Mouse (Mus musculus): ENCODE measurements around the gene Atg2a. TPM values are rescaled to one million over a fixed set of nuclear protein-coding genes. Genes with fewer than 3 reads are reported as not detected.

Gene Atg2a
- polyA plus RNA-seq (2016; fragmentation: Nextera tagmentation; extraction: Ambion mirVana) = 13.6 and 14.2 TPM in 2 replicates

GRCm38 (mm10) chr19:6241274-6242107 lies at the start of gene Atg2a:
Atg2a (plus strand) TSS chr19:6241668.
- peak; percentile 91 for ATAC-seq (ENCODE audit: low FRiP score, low read depth)
- H3K4me2 ChIP-seq (replicated peaks) = peak within 1 kb of the TSS; percentile 93
- WGBS = under 1% methylated on average over 54 of the region's 55 CpGs
- peak within 1 kb of the TSS; percentile 94 for H3K9ac ChIP-seq (replicated peaks)
- peaks cover 17% of the 10 kb centered on the region for H3K4me1 ChIP-seq
- H3K27ac ChIP-seq (replicated peaks) = peak within 1 kb of the TSS; percentile 68
- peaks cover 22% of the 10 kb centered on the region for H3K36me3 ChIP-seq
- no peaks in the 10 kb centered on the region for H3K9me3 ChIP-seq
- H3K4me3 ChIP-seq = peak within 1 kb of the TSS; percentile 90
- no peaks in the 10 kb centered on the region for H3K27me3 ChIP-seq

GRCm38 (mm10) chr19:6204265-6204664 lies 37.2 kb upstream of the Atg2a start:
- no peak overlapping the region for H3K9ac ChIP-seq (replicated peaks)
- no peaks in the 10 kb centered on the region for H3K36me3 ChIP-seq
- no peak for ATAC-seq (ENCODE audit: low FRiP score, low read depth)
- no peaks in the 10 kb centered on the region for H3K9me3 ChIP-seq
- H3K4me3 ChIP-seq = no peak overlapping the region
- no peak overlapping the region for H3K27ac ChIP-seq (replicated peaks)
- no peaks in the 10 kb centered on the region for H3K4me1 ChIP-seq
- WGBS = 82% methylated on average over 2 of the region's 2 CpGs
- H3K4me2 ChIP-seq (replicated peaks) = no peak overlapping the region
- H3K27me3 ChIP-seq = no peaks in the 10 kb centered on the region

- WGBS = 80% methylated on average over 5 of the region's 5 CpGs
- ATAC-seq (ENCODE audit: low FRiP score, low read depth) = no peak
Measured at GRCm38 (mm10) chr19:6206716-6207115, 34.8 kb upstream of the Atg2a start.

DNA sequence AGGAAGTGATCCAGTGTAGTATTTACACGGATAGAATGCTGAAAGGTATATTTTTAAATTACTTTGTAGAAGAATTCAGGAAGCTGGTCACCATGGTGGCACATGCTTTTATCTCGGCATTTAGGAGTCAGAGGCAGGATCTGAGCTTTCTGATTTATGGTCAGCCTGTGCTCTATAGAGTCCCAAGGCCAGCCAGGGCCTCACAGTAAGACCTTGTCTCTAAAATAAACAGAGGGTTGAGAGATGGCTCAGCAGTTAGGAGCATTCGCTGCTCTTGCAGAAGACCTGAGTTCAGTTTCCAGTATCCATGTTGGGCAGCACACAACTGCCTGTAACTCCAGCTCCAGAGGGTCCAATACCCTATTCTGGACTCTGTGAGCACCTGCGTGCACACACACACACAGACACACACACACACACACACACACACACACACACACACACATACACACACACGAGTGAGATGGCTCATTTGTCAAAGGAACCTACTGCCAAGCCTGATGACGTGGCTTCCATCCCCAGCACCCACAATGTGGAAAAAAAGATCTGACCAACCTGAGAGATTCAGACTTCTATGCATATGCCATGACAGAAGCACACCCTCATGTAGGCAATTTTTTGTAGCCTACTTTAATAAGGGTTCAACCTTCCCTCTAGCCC lies 25.3 kb upstream of the Atg2a start:
- H3K27me3 ChIP-seq = no peaks in the 10 kb centered on the region
- H3K9me3 ChIP-seq = no peaks in the 10 kb centered on the region
- 86% methylated on average over 6 of the region's 6 CpGs for WGBS
- ATAC-seq (ENCODE audit: low FRiP score, low read depth) = no peak
- H3K4me3 ChIP-seq = no peak overlapping the region
- no peak overlapping the region for H3K4me2 ChIP-seq (replicated peaks)
- H3K4me1 ChIP-seq = no peaks in the 10 kb centered on the region
- H3K27ac ChIP-seq (replicated peaks) = no peak overlapping the region
- H3K9ac ChIP-seq (replicated peaks) = no peak overlapping the region
- H3K36me3 ChIP-seq = no peaks in the 10 kb centered on the region

More at GRCm38 (mm10) chr19:6206716-6207115, 34.8 kb upstream of the Atg2a start:
- no peak overlapping the region for H3K27ac ChIP-seq (replicated peaks)
- H3K9me3 ChIP-seq = no peaks in the 10 kb centered on the region
- no peak overlapping the region for H3K4me3 ChIP-seq
- no peak overlapping the region for H3K9ac ChIP-seq (replicated peaks)
- H3K27me3 ChIP-seq = no peaks in the 10 kb centered on the region
- H3K36me3 ChIP-seq = no peaks in the 10 kb centered on the region
- no peaks in the 10 kb centered on the region for H3K4me1 ChIP-seq
- H3K4me2 ChIP-seq (replicated peaks) = no peak overlapping the region

- 69% methylated on average over 6 of the region's 6 CpGs for WGBS
- H3K9me3 ChIP-seq = no peaks in the 10 kb centered on the region
- no peaks in the 10 kb centered on the region for H3K27me3 ChIP-seq
- H3K4me2 ChIP-seq (replicated peaks) = no peak overlapping the region
- no peak for ATAC-seq (ENCODE audit: low FRiP score, low read depth)
- no peaks in the 10 kb centered on the region for H3K4me1 ChIP-seq
- no peak overlapping the region for H3K27ac ChIP-seq (replicated peaks)
- H3K4me3 ChIP-seq = no peak overlapping the region
- no peak overlapping the region for H3K9ac ChIP-seq (replicated peaks)
- H3K36me3 ChIP-seq = no peaks in the 10 kb centered on the region
Measured at GRCm38 (mm10) chr19:6218606-6219005, 22.9 kb upstream of the Atg2a start.

DNA sequence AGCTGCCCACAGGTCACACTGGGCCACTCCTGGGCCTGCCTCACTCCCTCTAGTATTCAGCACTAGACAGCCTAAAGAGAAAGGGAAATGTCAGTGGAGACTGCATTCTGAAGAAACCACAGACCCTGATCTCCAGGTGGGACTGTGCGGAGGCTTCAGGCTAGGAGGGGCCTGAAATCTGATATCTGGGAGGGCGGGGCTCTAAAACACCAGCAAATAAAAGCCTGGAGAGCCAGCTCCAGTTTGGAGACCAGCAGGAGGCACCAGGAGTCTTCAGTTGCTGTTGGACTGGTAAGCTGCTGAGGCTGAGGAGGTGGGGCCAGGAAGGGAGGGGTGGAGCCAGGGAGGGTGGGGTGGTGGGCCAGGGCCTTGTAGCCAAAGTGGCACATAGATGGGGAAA lies 15.3 kb upstream of the Atg2a start, which contains the start of gene Gpha2:
Gene Gpha2 (plus strand): TSS at position 246 of the 400 bp plus-strand sequence.
- H3K4me3 ChIP-seq = no peak within 1 kb of the TSS
- H3K9me3 ChIP-seq = no peaks in the 10 kb centered on the region
- H3K27me3 ChIP-seq = no peaks in the 10 kb centered on the region
- H3K4me1 ChIP-seq = no peaks in the 10 kb centered on the region
- WGBS = 13% methylated on average over 2 of the region's 2 CpGs
- ATAC-seq (ENCODE audit: low FRiP score, low read depth) = no peak
- peaks cover 46% of the 10 kb centered on the region for H3K36me3 ChIP-seq
- H3K4me2 ChIP-seq (replicated peaks) = no peak within 1 kb of the TSS
- H3K9ac ChIP-seq (replicated peaks) = no peak within 1 kb of the TSS
- no peak within 1 kb of the TSS for H3K27ac ChIP-seq (replicated peaks)

DNA sequence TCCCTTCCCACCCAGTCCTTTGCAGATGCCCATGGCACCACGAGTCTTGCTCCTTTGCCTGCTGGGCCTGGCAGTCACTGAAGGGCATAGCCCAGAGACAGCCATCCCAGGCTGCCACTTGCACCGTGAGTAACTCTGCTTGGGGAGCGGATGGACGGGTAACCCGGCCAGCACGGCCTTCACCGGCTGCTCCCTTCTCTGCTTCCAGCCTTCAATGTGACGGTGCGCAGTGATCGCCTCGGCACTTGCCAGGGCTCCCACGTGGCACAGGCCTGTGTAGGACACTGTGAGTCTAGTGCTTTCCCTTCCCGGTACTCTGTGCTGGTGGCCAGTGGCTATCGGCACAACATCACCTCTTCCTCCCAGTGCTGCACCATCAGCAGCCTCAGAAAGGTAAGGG lies 14.7 kb upstream of the Atg2a start:
- Histone ChIP-seq H3K4me3 (no peak overlapping the region), H3K36me3 (peaks cover 52% of the 10 kb centered on the region), H3K4me1 (no peaks in the 10 kb centered on the region), H3K27ac (replicated peaks) (no peak overlapping the region), H3K9me3 (no peaks in the 10 kb centered on the region), H3K4me2 (replicated peaks) (no peak overlapping the region), H3K9ac (replicated peaks) (no peak overlapping the region), H3K27me3 (no peaks in the 10 kb centered on the region)
- no peak for ATAC-seq (ENCODE audit: low FRiP score, low read depth)
- WGBS = 89% methylated on average over 14 of the region's 14 CpGs

GRCm38 (mm10) chr19:6227864-6228263 lies 13.6 kb upstream of the Atg2a start:
- Histone ChIP-seq H3K4me1 (no peaks in the 10 kb centered on the region), H3K4me2 (replicated peaks) (no peak overlapping the region), H3K27ac (replicated peaks) (no peak overlapping the region), H3K27me3 (no peaks in the 10 kb centered on the region), H3K9me3 (no peaks in the 10 kb centered on the region), H3K4me3 (no peak overlapping the region), H3K36me3 (peaks cover 60% of the 10 kb centered on the region), H3K9ac (replicated peaks) (no peak overlapping the region)
- ATAC-seq (ENCODE audit: low FRiP score, low read depth) = no peak
- WGBS = 77% methylated on average over 4 of the region's 4 CpGs

- H3K4me1 ChIP-seq = peaks cover 12% of the 10 kb centered on the region
- no peak overlapping the region for H3K4me3 ChIP-seq
- H3K4me2 ChIP-seq (replicated peaks) = no peak overlapping the region
- H3K36me3 ChIP-seq = peaks cover 67% of the 10 kb centered on the region
- H3K27ac ChIP-seq (replicated peaks) = no peak overlapping the region
- 90% methylated on average over 4 of the region's 4 CpGs for WGBS
- no peaks in the 10 kb centered on the region for H3K9me3 ChIP-seq
- no peak for ATAC-seq (ENCODE audit: low FRiP score, low read depth)
- no peaks in the 10 kb centered on the region for H3K27me3 ChIP-seq
- H3K9ac ChIP-seq (replicated peaks) = no peak overlapping the region
Measured at GRCm38 (mm10) chr19:6230411-6230810, 11.1 kb upstream of the Atg2a start.

GRCm38 (mm10) chr19:6231036-6231435 lies 10.4 kb upstream of the Atg2a start:
- H3K27ac ChIP-seq (replicated peaks) = no peak overlapping the region
- 90% methylated on average over 2 of the region's 2 CpGs for WGBS
- peaks cover 67% of the 10 kb centered on the region for H3K36me3 ChIP-seq
- H3K4me2 ChIP-seq (replicated peaks) = no peak overlapping the region
- H3K4me3 ChIP-seq = no peak overlapping the region
- H3K9me3 ChIP-seq = no peaks in the 10 kb centered on the region
- ATAC-seq (ENCODE audit: low FRiP score, low read depth) = no peak
- H3K4me1 ChIP-seq = peaks cover 12% of the 10 kb centered on the region
- H3K27me3 ChIP-seq = no peaks in the 10 kb centered on the region
- H3K9ac ChIP-seq (replicated peaks) = no peak overlapping the region

GRCm38 (mm10) chr19:6233647-6234046 lies 7.8 kb upstream of the Atg2a start:
- no peaks in the 10 kb centered on the region for H3K27me3 ChIP-seq
- peaks cover 19% of the 10 kb centered on the region for H3K4me1 ChIP-seq
- H3K27ac ChIP-seq (replicated peaks) = no peak overlapping the region
- 86% methylated on average over 16 of the region's 16 CpGs for WGBS
- no peak for ATAC-seq (ENCODE audit: low FRiP score, low read depth)
- H3K4me2 ChIP-seq (replicated peaks) = no peak overlapping the region
- H3K36me3 ChIP-seq = peaks cover 45% of the 10 kb centered on the region
- no peaks in the 10 kb centered on the region for H3K9me3 ChIP-seq
- no peak overlapping the region for H3K4me3 ChIP-seq
- H3K9ac ChIP-seq (replicated peaks) = peak overlapping the region; percentile 81; the same call in 1 of the 2 replicates

DNA sequence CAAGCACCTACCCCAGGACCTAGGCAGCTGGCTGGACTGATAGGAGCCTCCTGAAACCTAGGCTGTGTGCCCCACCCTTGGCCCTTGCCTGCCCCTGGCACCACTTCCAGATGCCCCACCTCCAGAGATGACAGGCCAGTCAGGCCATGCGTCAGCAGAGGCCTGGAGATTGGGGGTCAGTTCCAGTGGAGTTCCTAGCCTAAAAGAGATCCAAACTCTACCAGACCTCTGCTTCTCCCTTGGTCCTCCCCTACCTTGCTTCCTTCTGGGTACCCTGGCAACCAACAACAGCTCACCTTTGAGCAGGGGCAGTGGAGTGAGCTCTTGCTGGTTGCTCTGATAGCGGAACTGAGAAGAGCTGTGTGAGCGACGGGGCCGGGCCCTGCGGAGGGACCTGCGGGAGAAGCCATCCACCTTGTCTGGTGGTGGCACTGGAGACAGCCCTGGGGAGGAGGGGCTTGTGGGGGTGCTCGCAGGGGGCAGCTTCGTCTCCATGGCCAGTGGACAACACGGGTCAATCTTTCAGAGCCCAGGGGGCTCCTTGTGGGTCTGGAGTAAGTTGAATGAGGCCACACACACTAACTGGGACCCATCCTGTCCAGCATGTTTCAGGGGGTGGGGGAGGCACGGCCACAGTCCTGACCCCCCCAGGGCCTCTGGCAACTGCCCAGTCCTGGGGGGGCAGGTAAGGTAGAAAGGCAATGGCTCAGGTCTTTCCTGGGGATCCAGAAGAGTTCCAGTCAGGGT lies 7.0 kb upstream of the Atg2a start:
- peak overlapping the region; percentile 69 for H3K4me2 ChIP-seq (replicated peaks)
- H3K9me3 ChIP-seq = no peaks in the 10 kb centered on the region
- 67% methylated on average over 11 of the region's 11 CpGs for whole genome bisulfite sequencing
- H3K27ac ChIP-seq (replicated peaks) = no peak overlapping the region
- no peak for ATAC-seq (ENCODE audit: low FRiP score, low read depth)
- H3K9ac ChIP-seq (replicated peaks) = peak overlapping the region; percentile 81
- no peaks in the 10 kb centered on the region for H3K27me3 ChIP-seq
- H3K36me3 ChIP-seq = peaks cover 37% of the 10 kb centered on the region
- H3K4me1 ChIP-seq = peaks cover 19% of the 10 kb centered on the region
- H3K4me3 ChIP-seq = peak overlapping the region; percentile 77

Measured in midbrain, embryonic 12.5 days (tissue).